Mouse (Mus musculus) stomach, embryonic 15.5 days (tissue): ENCODE data around the gene Mical1. TPM values are rescaled to one million over a fixed set of nuclear protein-coding genes. Genes with fewer than 3 reads are reported as not detected.

Experiments
- ATAC-seq: fragments of 200-750 bp; cut with Nextera tagmentation; 2 replicates; pipeline ENCODE4 v1.8.0; 2017; ENCODE audit warnings: low read depth, moderate number of reproducible peaks, moderate TSS enrichment; ENCODE audit not compliant: insufficient read depth, low FRiP score
- H3K27ac ChIP-seq: fragments of 300-500 bp; sonication (generic); 2 replicates; pipeline ENCODE4 v1.5.1; 2015; ENCODE audit warnings: mild to moderate bottlenecking, inconsistent platforms
- H3K27me3 ChIP-seq: fragments of 300-500 bp; sonication (generic); replicated peaks from 2 replicates; pipeline ENCODE4 v1.6.1; 2015; ENCODE audit warnings: inconsistent platforms
- H3K36me3 ChIP-seq: fragments of 300-500 bp; sonication (generic); 2 replicates; pipeline ENCODE4 v1.6.1; 2015; ENCODE audit warnings: inconsistent platforms
- H3K4me1 ChIP-seq: fragments of 300-500 bp; sonication (generic); 2 replicates; pipeline ENCODE4 v1.6.1; 2015; ENCODE audit warnings: inconsistent platforms
- H3K4me2 ChIP-seq: fragments of 300-500 bp; sonication (generic); 2 replicates; pipeline ENCODE4 v1.6.1; 2015; ENCODE audit warnings: mild to moderate bottlenecking, inconsistent platforms
- H3K4me3 ChIP-seq: fragments of 300-500 bp; sonication (generic); replicated peaks from 2 replicates; pipeline ENCODE4 v1.5.1; 2015; ENCODE audit warnings: inconsistent platforms
- H3K9ac ChIP-seq: fragments of 300-500 bp; sonication (generic); 2 replicates; pipeline ENCODE4 v1.6.1; 2015; ENCODE audit warnings: inconsistent platforms
- H3K9me3 ChIP-seq: fragments of 300-500 bp; sonication (generic); 2 replicates; pipeline ENCODE4 v1.6.1; 2016; ENCODE audit warnings: inconsistent platforms
- WGBS: fragments of 180-500 bp; shearing (Covaris S2); methylation state at CpG from one replicate; pipeline ENCODE4 v1.1.7; 2015; 5-methylcytosine and 5-hydroxymethylcytosine counted together
- polyA plus RNA-seq: library from polyadenylated mRNA; unstranded; fragments of >200 nt; fragmentation: Nextera tagmentation; extraction: Ambion mirVana; gene quantifications from 2 replicates; pipeline ENCODE4 v1.2.1, GENCODE M21; 2015

Mical1 gene
- 27.8 and 33.3 TPM in 2 replicates for polyA plus RNA-seq

DNA sequence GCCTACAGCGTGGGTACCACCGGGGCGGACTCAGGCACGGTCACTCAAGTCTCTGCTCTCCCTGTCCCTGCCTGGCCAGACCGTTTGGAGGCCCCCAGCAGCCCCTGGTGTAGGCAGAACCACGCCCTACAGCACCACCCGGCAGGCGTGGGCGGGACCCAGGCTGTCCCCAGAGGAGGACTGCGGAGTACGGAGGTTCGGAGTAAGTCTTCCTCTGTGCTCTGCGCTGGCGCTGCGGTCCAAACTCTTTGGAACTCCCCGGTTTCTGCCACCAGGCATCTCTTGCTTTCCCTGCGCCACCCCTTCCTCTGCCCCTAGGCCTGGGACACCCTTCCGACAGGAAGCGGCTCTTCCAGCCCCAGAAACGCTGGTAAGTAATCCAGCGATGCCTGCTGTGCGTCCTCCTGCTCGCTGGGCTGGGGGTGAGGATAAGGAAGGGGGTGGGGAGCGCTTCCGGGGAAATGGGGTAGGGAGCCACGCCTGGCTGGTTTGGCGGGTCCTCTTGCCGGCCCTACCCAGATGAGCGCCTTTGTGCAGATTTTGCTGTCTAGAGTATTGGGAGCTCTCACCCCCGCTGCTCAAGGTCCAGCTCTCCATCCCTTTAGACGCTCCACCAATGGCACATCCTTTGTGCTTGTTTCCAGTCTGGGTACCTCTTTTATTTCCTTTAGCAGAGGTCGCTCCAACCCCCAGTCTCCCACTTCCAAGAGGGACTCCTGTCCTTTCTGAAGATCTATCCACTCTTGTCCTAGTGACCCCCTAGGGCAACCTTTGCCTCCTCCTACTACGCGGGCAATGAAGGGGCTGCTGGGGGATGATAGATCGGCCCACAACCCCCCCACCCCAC is at the start of gene Mical1:
Mical1 (plus strand) TSS at position 144 of the 847 bp plus-strand sequence.
- H3K27ac ChIP-seq, result peak within 1 kb of the TSS; percentile 89
- H3K9ac ChIP-seq, result peak within 1 kb of the TSS; percentile 56
- no peaks in the 10 kb centered on the region for H3K27me3 ChIP-seq
- peaks cover 6% of the 10 kb centered on the region; the same call in 1 of the 2 replicates for H3K36me3 ChIP-seq
- H3K4me2 ChIP-seq, result peak within 1 kb of the TSS; percentile 91
- no peaks in the 10 kb centered on the region for H3K9me3 ChIP-seq
- ATAC-seq, result peak; percentile 66
- H3K4me3 ChIP-seq, result peak within 1 kb of the TSS; percentile 64
- under 1% methylated on average over 35 of the region's 35 CpGs for WGBS
- H3K4me1 ChIP-seq, result peaks cover 20% of the 10 kb centered on the region

DNA sequence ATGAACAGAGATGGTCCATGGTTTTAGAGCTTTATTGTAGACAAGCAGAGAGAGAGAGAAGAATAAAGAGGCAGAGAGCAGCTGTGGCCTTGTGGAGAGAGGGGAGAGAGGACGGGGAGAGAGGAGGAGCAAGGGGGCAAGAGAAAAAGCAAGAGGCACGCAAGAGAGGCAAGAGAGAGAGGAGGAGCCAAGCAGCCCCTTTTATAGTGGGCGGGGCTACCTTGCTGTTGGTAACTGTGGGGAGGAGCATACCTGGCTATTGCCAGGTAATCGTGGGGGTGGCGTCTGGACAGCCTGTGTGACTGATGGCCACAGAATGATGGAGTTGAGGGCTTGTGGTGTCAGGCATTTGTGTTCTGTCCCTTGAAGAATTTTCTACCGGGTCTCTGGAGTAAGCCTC is 49.7 kb upstream of the Mical1 start:
- H3K4me1 ChIP-seq, result no peaks in the 10 kb centered on the region
- no peaks in the 10 kb centered on the region for H3K36me3 ChIP-seq
- H3K9me3 ChIP-seq, result no peaks in the 10 kb centered on the region
- no peak overlapping the region for H3K27ac ChIP-seq
- ATAC-seq, result no peak
- H3K27me3 ChIP-seq, result no peaks in the 10 kb centered on the region
- H3K4me2 ChIP-seq, result no peak overlapping the region
- no peak overlapping the region for H3K4me3 ChIP-seq
- WGBS, result 49% methylated on average over 6 of the region's 6 CpGs
- H3K9ac ChIP-seq, result no peak overlapping the region

- no peak overlapping the region for H3K27ac ChIP-seq
- 27% methylated on average over 4 of the region's 4 CpGs for WGBS
- no peak overlapping the region for H3K9ac ChIP-seq
- H3K4me2 ChIP-seq, result no peak overlapping the region
- no peak for ATAC-seq
- no peaks in the 10 kb centered on the region for H3K4me1 ChIP-seq
- no peaks in the 10 kb centered on the region for H3K36me3 ChIP-seq
- H3K27me3 ChIP-seq, result no peaks in the 10 kb centered on the region
- no peak overlapping the region for H3K4me3 ChIP-seq
- H3K9me3 ChIP-seq, result no peaks in the 10 kb centered on the region
Observed at GRCm38 (mm10) chr10:41434624-41435023, 41.5 kb upstream of the Mical1 start.

DNA sequence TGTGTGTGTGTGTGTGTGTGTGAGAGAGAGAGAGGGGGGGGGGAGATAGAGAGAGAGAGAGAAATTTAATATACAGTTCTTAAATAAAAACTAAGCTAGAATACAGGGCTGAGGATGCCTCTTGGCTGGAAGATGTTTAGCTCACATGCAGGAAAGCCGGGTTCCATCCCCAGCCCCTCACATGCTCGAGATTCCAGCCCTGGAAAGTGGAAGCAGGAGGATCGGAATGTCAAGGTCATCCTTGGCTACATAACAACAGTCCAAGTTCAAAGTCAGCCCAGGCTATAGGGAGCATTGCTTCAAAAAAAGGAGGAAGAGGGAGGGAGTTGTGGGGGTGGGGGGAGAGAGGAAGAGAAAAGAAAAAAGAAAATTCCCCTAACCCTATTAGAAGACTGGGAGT is 41.0 kb upstream of the Mical1 start:
- Histone ChIP-seq H3K27me3 (no peaks in the 10 kb centered on the region), H3K9me3 (no peaks in the 10 kb centered on the region), H3K4me1 (no peaks in the 10 kb centered on the region), H3K36me3 (no peaks in the 10 kb centered on the region), H3K9ac (no peak overlapping the region), H3K4me2 (no peak overlapping the region), H3K4me3 (no peak overlapping the region), H3K27ac (no peak overlapping the region)
- WGBS, result 34% methylated on average over 3 of the region's 3 CpGs
- ATAC-seq, result no peak

- H3K4me1 ChIP-seq, result peaks cover 5% of the 10 kb centered on the region; the same call in 1 of the 2 replicates
- no peaks in the 10 kb centered on the region for H3K36me3 ChIP-seq
- 68% methylated on average over 1 of the region's 1 CpGs for WGBS
- H3K4me3 ChIP-seq, result no peak overlapping the region
- no peak overlapping the region for H3K9ac ChIP-seq
- H3K4me2 ChIP-seq, result no peak overlapping the region
- H3K27ac ChIP-seq, result no peak overlapping the region
- H3K27me3 ChIP-seq, result no peaks in the 10 kb centered on the region
- no peak for ATAC-seq
- H3K9me3 ChIP-seq, result no peaks in the 10 kb centered on the region
Observed at GRCm38 (mm10) chr10:41448216-41448615, 27.9 kb upstream of the Mical1 start.

DNA sequence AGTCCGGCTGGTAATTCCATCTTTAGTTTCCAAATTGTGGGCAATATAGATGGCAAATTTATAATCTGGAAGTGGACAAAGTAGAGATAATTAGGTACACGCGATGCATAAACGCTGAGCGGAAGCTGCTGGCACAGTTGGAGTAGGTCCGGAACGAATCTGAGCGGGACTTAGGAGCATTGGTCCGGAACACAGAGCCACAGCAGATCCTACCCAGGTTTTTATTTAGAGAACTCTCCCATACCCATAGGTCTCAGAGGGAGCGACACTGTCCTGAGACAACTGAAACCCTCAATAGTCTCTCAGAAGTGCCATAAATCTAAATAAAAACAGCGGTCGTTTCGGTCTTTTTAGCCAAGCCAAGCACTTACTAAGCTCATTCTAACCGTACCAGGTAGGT is 26.4 kb upstream of the Mical1 start:
- H3K36me3 ChIP-seq, result 0 out of 2 replicates have a peak, but pooled peaks cover 5% of the 10 kb centered on the region

DNA sequence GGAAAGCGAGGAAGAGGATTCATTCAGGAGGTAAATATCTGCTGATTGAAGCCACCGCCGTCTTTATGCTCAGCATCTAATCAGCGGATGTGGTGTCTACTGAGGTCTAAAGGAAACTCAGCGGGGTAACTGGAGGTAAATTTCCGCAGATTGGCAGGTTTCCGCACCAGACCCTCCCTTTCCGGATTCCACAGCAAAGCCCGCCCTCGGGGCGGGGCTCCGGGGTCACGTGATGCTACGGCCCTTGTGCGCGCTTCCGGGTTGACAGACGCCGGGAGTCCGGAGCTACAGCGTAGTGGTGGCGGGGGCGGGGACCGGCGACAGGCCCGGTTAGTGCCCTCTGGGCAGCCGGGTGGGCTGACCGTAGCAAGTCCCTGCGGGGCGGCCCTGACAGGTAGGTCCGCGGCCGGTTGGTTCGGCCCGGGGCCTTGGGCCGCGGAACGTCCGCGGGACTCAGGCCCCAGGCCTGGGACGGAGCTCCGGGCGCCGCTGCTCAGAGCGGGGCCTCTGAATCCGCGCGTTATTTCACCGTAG is 25.9 kb upstream of the Mical1 start, which contains the start of gene Zbtb24:
Zbtb24 (plus strand) TSS at position 247 of the 534 bp plus-strand sequence.
- Histone ChIP-seq H3K4me1 (peaks cover 5% of the 10 kb centered on the region; the same call in 1 of the 2 replicates), H3K36me3 (0 out of 2 replicates have a peak, but pooled peaks cover 9% of the 10 kb centered on the region), H3K9me3 (no peaks in the 10 kb centered on the region), H3K27ac (peak within 1 kb of the TSS; percentile 70; the same call in 1 of the 2 replicates), H3K9ac (peak within 1 kb of the TSS; percentile 73; the same call in 1 of the 2 replicates), H3K4me2 (peak within 1 kb of the TSS; percentile 72), H3K4me3 (peak within 1 kb of the TSS; percentile 76), H3K27me3 (no peaks in the 10 kb centered on the region)
- ATAC-seq, result peak; percentile 94
- under 1% methylated on average over 49 of the region's 49 CpGs for WGBS

More for the DNA sequence above, 26.4 kb upstream of the Mical1 start:
- WGBS, result 10% methylated on average over 14 of the region's 14 CpGs
- Histone ChIP-seq H3K4me2 (peak overlapping the region; percentile 72), H3K9me3 (no peaks in the 10 kb centered on the region), H3K27me3 (no peaks in the 10 kb centered on the region), H3K4me1 (peaks cover 5% of the 10 kb centered on the region; the same call in 1 of the 2 replicates), H3K27ac (peak overlapping the region; percentile 70; the same call in 1 of the 2 replicates), H3K9ac (peak overlapping the region; percentile 30; the same call in 1 of the 2 replicates), H3K4me3 (peak overlapping the region; percentile 76)
- peak; percentile 34; the same call in 1 of the 2 replicates for ATAC-seq

DNA sequence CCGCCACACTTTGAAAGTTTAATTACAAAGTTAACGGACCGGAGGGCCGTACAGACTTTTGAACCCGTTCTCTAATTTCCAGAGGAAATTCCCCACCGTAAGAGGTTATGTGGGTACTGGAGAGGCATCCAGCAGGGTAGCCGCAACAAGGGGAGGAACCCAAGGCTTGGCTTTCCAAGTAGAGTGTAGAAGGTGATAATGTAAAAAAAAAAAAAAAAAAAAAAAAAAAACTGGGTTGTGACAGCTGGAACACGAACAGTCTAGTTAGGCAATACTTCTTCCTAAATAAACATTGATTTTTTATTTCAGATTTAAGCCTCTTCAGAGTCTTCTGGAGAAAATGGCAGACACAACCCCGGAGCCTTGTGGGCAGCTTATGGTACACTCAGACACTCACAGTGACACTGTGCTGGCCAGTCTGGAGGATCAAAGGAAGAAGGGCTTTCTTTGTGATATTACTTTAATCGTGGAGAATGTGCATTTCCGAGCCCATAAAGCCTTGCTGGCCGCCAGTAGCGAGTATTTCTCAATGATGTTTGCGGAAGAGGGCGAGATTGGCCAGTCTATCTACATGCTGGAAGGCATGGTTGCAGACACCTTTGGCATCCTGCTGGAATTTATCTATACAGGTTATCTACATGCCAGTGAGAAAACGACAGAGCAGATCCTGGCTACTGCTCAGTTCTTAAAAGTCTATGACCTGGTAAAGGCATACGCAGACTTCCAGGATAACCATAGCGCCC is 25.2 kb upstream of the Mical1 start:
- ATAC-seq, result no peak
- H3K9me3 ChIP-seq, result no peaks in the 10 kb centered on the region
- 0 out of 2 replicates have a peak, but pooled peaks cover 11% of the 10 kb centered on the region for H3K36me3 ChIP-seq
- WGBS, result 49% methylated on average over 18 of the region's 18 CpGs
- H3K9ac ChIP-seq, result peak overlapping the region; percentile 73; the same call in 1 of the 2 replicates
- H3K27me3 ChIP-seq, result no peaks in the 10 kb centered on the region
- no peak overlapping the region for H3K27ac ChIP-seq
- H3K4me3 ChIP-seq, result peak overlapping the region; percentile 76
- H3K4me1 ChIP-seq, result peaks cover 5% of the 10 kb centered on the region; the same call in 1 of the 2 replicates
- peak overlapping the region; percentile 64 for H3K4me2 ChIP-seq

GRCm38 (mm10) chr10:41451656-41452055 is 24.5 kb upstream of the Mical1 start:
- Histone ChIP-seq H3K27me3 (no peaks in the 10 kb centered on the region), H3K9me3 (no peaks in the 10 kb centered on the region), H3K9ac (no peak overlapping the region), H3K36me3 (peaks cover 17% of the 10 kb centered on the region; the same call in 1 of the 2 replicates), H3K4me1 (peaks cover 5% of the 10 kb centered on the region; the same call in 1 of the 2 replicates), H3K4me3 (no peak overlapping the region), H3K4me2 (no peak overlapping the region), H3K27ac (no peak overlapping the region)
- ATAC-seq, result no peak
- WGBS, result 92% methylated on average over 9 of the region's 9 CpGs

DNA sequence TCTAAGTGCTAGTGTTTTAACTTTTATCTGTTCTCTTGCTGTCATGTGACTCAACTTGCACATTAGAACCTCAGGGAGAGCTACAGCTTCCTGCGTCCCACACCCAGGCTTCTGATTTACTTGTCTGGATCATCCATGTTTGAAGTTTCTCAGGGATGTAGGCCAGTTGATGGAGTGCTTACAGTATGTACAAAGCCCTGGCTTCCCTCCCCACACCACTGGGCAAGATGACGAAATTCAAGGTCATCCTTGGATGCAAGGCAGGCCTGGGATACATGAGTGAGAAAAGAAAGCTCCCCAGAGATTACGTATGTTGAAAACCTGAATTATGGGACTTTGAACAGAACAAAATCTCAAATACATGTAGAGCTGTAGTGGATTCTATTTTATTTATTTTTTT is 23.3 kb upstream of the Mical1 start:
- H3K4me2 ChIP-seq, result no peak overlapping the region
- peaks cover 18% of the 10 kb centered on the region; the same call in 1 of the 2 replicates for H3K36me3 ChIP-seq
- no peak overlapping the region for H3K4me3 ChIP-seq
- peaks cover 5% of the 10 kb centered on the region; the same call in 1 of the 2 replicates for H3K4me1 ChIP-seq
- 89% methylated on average over 3 of the region's 3 CpGs for WGBS
- no peak for ATAC-seq
- H3K9me3 ChIP-seq, result no peaks in the 10 kb centered on the region
- no peak overlapping the region for H3K27ac ChIP-seq
- no peaks in the 10 kb centered on the region for H3K27me3 ChIP-seq
- no peak overlapping the region for H3K9ac ChIP-seq

- H3K9ac ChIP-seq, result no peak overlapping the region
- no peak overlapping the region for H3K4me3 ChIP-seq
- H3K9me3 ChIP-seq, result no peaks in the 10 kb centered on the region
- no peaks in the 10 kb centered on the region for H3K4me1 ChIP-seq
- 77% methylated on average over 4 of the region's 4 CpGs for WGBS
- no peak overlapping the region for H3K27ac ChIP-seq
- H3K27me3 ChIP-seq, result no peaks in the 10 kb centered on the region
- no peak for ATAC-seq
- peaks cover 25% of the 10 kb centered on the region for H3K36me3 ChIP-seq
- no peak overlapping the region for H3K4me2 ChIP-seq
Observed at GRCm38 (mm10) chr10:41459990-41460389, 16.1 kb upstream of the Mical1 start.
